Mouse (Mus musculus): ENCODE measurements around the gene P4hb.
"Not testable (repeated sequence)": the region's sequence is repeated elsewhere in the genome, so short reads cannot be mapped to it uniquely, and the experiment has no call there.

Gene P4hb

DNA sequence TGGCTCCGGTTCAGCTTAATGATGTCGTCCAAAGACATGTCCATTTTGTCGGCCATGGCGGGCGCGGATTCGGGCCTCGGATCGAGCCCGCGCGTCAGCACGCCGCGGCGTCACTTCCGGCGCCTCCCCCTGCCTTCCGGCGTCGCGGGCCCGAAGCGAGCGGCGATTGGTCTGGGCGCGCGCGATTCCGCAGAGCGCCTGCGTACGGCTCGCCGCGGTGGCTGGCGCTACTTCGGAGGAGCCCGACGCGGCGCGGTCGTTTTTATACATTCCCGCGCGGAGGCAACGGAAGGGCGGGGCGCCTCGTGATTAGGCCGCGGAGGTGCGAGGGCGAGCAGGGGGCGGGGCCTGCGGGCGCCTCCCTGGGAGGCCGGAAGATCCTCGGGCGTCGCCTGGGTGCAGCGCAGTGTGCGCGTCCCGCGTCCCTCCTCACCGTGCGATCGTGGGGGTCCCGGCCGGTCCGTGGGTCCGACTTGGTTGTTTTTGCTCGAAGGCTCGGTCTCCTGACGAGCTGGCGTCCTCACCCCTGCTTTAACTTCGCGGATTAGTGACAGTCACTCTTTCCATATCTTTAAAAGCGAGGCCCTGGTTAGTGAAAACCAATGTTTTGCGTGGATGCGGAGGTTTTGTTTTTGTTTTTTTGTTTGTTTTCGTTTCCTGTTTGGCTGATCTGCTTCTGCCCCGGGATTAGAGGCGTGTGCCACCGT is 25.4 kb upstream of the P4hb start, which contains the start of the genes Alyref and Anapc11:
TSS of gene Alyref (minus strand) at position 83 of the 707 bp plus-strand sequence.
TSS of gene Anapc11 (plus strand) at position 139 of the 707 bp plus-strand sequence.
- DNase-seq (ENCODE audit: low spot score) = peak; percentile 87

DNA sequence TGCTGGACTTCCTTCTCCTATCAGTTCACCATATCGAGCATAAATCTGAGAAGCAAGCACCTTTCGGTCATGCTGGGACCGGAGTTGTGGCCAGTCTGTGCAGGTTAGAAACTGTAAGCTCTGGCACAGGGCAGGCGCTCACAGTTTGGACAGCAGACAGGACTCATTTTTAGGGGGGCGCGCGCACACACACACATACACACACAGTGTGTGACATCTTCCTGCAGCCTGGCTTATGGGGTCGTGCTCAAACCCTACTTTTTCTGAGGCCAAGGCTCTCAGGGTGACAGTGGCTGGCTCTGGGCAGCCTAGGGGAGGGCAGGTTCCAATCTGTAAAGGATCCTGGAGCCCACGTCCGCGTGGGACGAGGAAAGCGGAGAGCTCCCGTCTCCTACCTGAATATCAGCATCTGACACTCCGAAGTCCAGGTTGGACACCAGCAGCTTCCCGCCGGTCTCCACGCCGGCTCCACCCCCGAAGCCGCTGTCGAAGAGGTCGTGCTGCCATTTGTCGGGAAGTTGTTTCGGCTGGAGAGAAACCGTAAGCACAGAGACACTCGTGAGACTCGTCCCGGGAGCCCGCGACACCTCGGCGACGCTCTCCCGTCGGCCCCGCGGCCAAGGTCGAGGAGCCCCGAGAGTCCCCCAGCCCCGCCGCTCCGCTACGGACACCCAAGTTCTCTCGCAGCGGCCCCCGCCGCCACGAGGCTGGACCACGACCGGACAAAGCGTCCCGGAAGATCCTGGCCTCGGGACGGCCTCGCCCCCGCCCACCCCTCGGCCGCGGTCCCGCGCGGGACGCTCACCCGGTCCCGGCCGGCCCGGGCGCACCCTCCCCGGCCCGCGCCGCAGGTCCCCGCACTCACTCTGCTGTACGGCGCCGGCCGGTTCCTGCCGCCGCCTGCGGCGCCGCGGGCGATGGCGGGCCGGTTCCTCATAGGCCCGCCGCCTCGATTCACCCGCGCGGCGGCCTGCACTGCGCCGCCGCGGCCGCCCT is 24.5 kb upstream of the P4hb start:
- no peak for DNase-seq (ENCODE audit: low spot score)

GRCm38 (mm10) chr11:120588531-120588930 is 15.5 kb upstream of the P4hb start:
- no peak for DNase-seq (ENCODE audit: low spot score)

- DNase-seq (ENCODE audit: low spot score) = no peak
Observed at GRCm38 (mm10) chr11:120583937-120584336, 10.9 kb upstream of the P4hb start.

DNA sequence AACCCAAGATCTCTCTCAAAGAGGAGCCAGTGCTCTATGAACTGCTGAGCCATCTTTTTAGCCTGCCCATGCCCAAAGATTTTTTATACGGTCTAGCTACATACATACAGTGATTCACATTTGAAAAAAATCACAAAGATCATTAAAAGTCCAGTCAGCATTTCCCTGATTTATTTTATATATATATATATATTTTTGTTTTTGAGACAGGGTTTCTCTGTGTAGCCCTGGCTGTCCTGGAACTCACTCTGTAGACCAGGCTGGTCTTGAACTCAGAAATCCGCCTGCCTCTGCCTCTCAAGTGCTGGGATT is 9.9 kb upstream of the P4hb start:
- DNase-seq (ENCODE audit: low spot score) = not testable (repeated sequence)

DNA sequence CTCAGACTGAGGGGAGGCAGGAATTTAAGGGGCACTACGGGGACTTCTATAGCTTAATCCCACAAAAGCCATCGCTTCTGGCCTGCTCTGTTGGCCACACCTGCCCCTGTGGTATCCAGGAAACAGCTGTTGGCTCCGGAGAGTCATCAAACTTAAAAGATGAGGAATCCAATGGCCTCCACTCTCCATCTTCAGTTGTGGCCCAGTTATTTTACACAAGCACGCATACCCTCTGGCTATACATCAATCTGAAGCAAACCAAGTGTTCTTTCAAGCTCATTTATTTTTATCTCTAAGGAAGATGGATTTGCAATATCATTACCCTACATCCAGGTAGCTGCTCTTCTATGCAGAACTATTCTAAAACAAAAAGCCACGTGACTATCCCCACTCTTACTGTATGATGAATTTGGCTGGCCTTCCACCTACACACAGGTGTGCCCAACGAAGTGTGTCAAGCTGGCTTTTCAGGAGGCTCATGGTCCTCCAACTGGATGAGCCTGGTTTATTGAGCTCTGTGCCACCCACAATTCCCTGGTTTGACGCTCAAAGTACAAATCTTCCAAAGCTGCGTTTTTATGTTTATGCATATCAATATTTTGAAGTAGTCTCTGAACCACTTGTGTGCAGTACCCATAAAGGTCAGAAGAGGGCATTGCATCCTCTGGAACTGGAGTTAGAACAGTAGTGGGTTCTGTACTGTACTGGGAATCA is 9.4 kb upstream of the P4hb start:
- DNase-seq (ENCODE audit: low spot score) = no peak

DNA sequence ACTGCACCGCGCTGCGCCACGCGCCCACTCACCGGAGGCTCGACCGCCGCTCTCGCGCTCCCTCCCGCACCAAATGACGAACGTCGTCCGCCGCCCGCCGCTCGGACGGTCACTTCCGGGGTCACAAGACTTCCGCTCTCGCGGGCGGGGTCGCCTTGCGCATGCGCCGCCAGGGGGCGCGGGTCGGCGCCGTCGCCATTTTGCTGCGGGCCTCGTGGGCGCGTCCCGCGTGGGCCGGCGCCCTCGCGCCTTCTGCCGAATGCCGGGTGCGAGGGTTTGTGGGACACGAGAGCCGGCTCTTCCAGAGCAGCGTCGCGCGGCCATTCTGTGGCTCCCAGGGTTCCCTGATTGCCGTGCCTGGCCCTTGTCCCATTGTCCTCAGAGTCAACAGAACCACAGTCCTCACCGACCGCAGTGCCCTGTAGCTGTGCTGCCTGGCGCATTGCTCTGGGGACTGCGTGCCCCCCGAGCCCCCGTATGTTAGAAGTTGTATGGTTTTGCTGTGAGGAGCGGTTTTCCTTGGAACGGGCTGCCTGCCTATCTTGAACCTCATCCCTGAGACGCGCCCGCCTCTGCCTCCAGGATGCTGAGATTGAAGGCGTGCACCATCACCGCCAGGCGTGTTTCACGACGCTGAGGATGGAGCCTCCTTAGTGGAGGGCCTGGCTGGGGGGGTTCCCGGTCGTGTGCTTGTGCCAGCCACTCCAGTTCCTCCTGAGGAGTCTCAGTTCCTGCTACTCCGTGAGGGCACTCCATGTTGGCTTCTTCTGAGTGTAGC is 8.6 kb upstream of the P4hb start, which contains the start of gene Arhgdia:
TSS of gene Arhgdia (minus strand) at position 135 of the 778 bp plus-strand sequence.
- peak; percentile 84 for DNase-seq (ENCODE audit: low spot score)

- DNase-seq (ENCODE audit: low spot score) = no peak
Observed at GRCm38 (mm10) chr11:120580871-120581331, 7.8 kb upstream of the P4hb start.

DNA sequence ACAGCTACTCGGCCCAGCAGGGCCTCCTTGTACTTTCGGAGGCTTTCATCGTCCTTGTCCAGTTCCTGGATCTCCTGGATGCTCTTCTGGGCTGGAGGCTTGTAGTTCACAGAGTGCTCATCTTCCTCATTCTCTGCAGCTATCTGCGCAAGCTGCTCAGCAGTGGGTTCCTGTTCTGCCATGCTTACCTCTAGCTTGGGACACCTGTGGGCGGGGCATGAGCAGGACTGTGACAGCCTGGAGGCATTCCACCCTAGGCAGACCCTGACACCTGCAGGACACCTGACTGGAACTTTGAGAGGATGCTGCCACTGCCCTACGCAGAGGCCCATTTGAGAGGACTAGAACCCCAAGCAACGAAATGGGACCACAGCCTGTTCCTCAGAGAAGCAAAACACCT is 7.1 kb upstream of the P4hb start:
- DNase-seq (ENCODE audit: low spot score) = no peak

DNA sequence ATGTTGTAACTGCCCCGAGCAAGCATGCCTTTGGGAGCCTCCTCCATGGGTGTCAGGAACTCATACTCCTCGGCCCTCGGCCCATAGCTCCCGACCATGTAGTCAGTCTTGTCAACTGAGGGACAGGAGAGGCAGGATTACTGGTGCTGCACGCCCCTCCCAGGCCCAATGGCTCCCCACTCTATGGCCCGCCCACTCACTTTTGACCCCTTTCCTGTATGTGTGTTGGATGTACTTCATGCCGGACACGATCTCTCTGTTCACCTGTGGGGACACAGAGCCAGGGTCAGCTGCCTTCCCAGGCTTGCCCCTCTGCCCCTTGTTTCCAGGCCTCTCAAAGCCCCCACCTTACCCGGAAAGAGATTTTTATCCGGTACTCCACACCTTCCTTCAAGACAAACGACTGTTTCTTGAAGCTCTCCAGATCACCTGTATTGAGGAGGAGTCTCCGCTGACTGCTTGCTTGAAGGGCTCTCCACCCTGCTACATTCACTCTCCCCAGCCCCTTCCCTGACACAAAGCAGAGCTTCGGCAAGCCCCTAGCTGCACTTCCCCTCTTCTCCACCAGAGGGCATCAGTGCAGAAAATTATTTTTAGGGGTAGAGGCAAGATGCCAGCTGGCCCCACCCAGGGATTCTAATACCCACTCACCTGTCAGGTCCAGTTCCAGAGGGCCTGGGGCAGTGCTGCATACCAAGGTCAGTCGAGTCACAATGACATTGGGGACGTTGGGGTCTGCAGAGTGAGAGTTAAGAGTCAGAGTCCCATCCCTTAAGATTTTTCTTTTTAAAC is 6.5 kb upstream of the P4hb start:
- no peak for DNase-seq (ENCODE audit: low spot score)

GRCm38 (mm10) chr11:120578694-120579243 is 5.7 kb upstream of the P4hb start:
- no peak for DNase-seq (ENCODE audit: low spot score)

DNA sequence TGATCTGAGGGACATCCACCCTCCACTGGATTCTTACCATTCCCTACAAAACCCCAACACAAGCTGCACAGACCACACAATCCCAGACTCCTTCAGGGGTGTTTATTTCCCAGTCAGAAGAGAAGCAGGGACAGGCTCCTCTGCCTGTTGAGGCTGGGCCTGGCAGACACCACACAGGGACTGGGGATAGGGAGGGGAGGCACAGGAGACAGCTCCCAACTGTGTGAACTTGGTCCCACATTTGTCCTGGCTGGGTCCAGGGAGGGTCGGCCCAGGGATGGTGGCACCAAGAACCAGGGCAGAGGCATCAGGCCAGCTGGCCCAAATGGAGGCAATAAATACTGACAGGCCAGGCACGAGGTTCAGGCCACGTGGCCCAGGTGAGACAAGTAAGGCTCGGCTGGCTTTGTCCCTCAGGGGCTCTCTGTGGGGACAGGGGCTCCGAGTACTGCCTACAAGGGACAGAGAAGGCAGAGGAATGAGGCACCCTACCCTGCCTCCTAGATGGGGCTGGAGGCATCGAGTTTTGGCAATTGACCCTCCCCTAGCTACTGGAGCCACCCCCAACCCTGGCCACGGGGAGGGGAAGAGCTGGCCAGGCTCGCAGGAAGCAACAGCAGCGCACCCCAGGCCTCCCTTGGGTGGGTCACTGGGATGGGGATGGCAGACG is 5.1 kb upstream of the P4hb start:
- DNase-seq (ENCODE audit: low spot score) = no peak

- DNase-seq (ENCODE audit: low spot score) = no peak
Observed at GRCm38 (mm10) chr11:120577211-120578023, 4.4 kb upstream of the P4hb start.

DNA sequence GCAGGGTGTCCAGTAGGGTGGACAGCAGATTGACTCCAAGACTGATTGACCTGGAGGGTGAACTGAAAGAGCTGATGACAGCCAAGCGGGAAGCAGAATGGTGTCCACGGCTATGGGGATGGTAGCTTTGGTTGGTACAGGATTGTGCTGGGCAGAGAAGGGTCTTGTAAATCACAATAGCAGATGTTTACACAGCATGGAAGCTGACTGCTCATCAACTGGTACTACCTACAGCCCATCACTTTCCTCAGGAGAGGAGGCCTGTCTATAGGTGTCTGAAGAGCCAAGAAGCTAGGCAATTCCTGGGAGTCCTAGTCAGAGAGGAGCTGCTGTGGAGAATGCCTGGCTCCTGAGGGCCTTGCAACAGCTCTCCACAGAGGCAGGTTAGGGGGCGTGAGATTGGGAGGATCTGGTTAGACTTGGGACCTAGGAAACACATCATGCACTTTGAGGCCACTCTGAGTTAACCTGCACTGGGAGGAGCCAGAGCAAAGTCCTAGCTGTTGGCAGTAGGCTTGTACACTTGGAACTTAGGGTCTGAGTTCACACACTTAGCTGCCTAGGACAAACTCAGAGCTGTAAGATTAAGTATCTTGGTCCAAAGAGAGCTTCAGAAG is 3.4 kb upstream of the P4hb start:
- no peak for DNase-seq (ENCODE audit: low spot score)

DNA sequence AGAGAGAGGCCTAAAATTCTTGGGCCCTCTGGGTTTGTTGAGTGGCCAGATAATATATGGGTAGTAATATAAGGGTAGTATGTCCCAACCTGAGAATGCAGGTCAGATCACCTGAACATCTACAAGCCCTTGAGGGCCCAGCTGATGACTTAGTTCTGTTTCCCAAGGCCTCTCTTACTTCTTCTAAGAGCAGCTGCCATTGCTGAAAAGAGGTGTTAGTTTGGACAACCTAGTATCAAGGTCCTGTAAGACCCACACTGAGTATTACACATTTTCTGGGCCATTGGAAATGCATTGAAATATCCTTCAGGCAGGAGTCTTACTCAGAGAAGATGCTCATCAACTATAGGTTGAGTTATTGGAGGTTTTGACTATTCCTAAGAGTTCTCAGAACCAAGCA is 2.9 kb upstream of the P4hb start:
- DNase-seq (ENCODE audit: low spot score) = no peak

DNA sequence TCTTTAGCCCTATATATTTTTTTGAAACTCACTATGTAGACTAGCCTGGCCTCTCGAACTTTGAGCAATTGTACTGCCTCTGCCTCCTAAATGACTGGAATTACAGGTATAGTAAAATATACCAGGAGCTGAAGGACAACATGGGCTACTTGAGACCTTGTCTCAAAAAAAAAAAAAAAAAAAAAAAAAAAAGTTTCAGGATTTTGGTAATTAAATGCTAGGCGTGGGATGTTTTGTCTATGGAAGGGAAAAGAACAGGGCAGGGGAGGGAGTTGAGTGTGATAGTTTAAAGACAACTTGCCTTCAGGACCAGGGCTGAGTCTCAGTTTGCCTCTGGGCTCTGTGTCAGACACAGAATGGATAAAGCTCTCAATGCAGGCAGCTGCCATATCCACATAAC is 2.0 kb upstream of the P4hb start:
- no peak for DNase-seq (ENCODE audit: low spot score)

DNA sequence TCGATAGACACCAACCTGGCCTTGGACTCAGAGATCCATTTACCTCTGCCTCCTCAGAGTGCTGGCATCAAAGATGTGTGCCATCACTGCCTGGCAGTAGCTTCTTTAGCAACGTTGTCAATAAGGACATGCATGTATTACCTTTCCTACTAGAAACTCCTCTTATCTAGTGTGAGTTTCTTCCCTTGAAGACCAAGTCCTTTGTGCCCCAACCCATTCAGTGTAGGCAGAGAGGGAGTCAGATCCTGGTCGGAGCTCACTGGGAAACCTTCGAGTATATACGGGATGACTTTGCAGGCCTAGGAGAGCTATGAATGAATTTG is 1.2 kb upstream of the P4hb start:
- no peak for DNase-seq (ENCODE audit: low spot score)

- no peak for DNase-seq (ENCODE audit: low spot score)
Observed at GRCm38 (mm10) chr11:120573585-120574277, 678 bp upstream of the P4hb start.

All from left cerebral cortex, adult 11 months (tissue).